Mouse (Mus musculus) heart, embryonic 14.5 days (tissue): Measurements from ENCODE around the gene Erg28. TPM values are rescaled to one million over a fixed set of nuclear protein-coding genes. Genes with fewer than 3 reads are reported as not detected.

ENCODE experiments used
- ATAC-seq: fragments of 200-750 bp; cut with Nextera tagmentation; 2 replicates; pipeline ENCODE4 v1.8.0; 2017; ENCODE audit warnings: low read depth, moderate TSS enrichment; ENCODE audit not compliant: insufficient number of reproducible peaks, insufficient read depth, low FRiP score
- H3K27ac ChIP-seq, 2 experiments: fragments of 200-500 bp in 1 of 2; fragments of 300-500 bp in 1 of 2; sonication (generic) in 1 of 2; replicated peaks in 1 of 2; 2 replicates each; pipeline ENCODE4 v1.5.1; 2012 to 2014; ENCODE audit warnings: low read depth in 2 of 2, low read length in 2 of 2, control low read depth in 1 of 2, mild to moderate bottlenecking in 1 of 2, mixed read lengths in 1 of 2; ENCODE audit not compliant: control insufficient read depth in 1 of 2, insufficient read depth in 1 of 2
- H3K27me3 ChIP-seq: fragments of 300-500 bp; sonication (generic); 2 replicates; pipeline ENCODE4 v1.6.1; 2014; ENCODE audit warnings: mild to moderate bottlenecking, low read length, control low read depth; ENCODE audit not compliant: control insufficient read depth, insufficient read depth
- H3K36me3 ChIP-seq: fragments of 300-500 bp; sonication (generic); 2 replicates; pipeline ENCODE4 v1.6.1; 2014; ENCODE audit warnings: mild to moderate bottlenecking, control low read depth, low read length, mixed read lengths; ENCODE audit not compliant: control insufficient read depth, insufficient read depth
- H3K4me1 ChIP-seq, 2 experiments: fragments of 200-500 bp in 1 of 2; fragments of 300-500 bp in 1 of 2; sonication (generic) in 1 of 2; 2 replicates each; pipeline ENCODE4 v1.6.1; 2012 to 2014; ENCODE audit warnings: low read length in 2 of 2, control low read depth in 1 of 2, mixed read lengths in 1 of 2; ENCODE audit not compliant: control insufficient read depth in 2 of 2, insufficient read depth in 2 of 2
- H3K4me2 ChIP-seq: fragments of 300-500 bp; sonication (generic); 2 replicates; pipeline ENCODE4 v1.6.1; 2014; ENCODE audit warnings: mild to moderate bottlenecking, low read length
- H3K4me3 ChIP-seq, 2 experiments: fragments of 200-500 bp in 1 of 2; fragments of 300-500 bp in 1 of 2; sonication (generic) in 1 of 2; 2 replicates each; pipeline ENCODE4 v1.5.1; 2012 to 2014; ENCODE audit warnings: low read length in 2 of 2, mild to moderate bottlenecking in 2 of 2, control low read depth in 1 of 2, low read depth in 1 of 2, moderate library complexity in 1 of 2; ENCODE audit not compliant: control insufficient read depth in 1 of 2, insufficient read depth in 1 of 2
- H3K9ac ChIP-seq: fragments of 300-500 bp; sonication (generic); 2 replicates; pipeline ENCODE4 v1.6.1; 2014; ENCODE audit warnings: mild to moderate bottlenecking, low read length
- H3K9me3 ChIP-seq: fragments of 300-500 bp; sonication (generic); 2 replicates; pipeline ENCODE4 v1.6.1; 2016; ENCODE audit warnings: low read length, control low read depth; ENCODE audit not compliant: control insufficient read depth
- WGBS: fragments of 180-500 bp; shearing (Covaris S2); extraction: QIAGEN DNeasy Blood & Tissue Kit; methylation state at CpG from one replicate; pipeline ENCODE4 v1.1.7; 2014; 5-methylcytosine and 5-hydroxymethylcytosine counted together
- polyA plus RNA-seq: library from polyadenylated mRNA; unstranded; fragments of >200 nt; fragmentation: Nextera tagmentation; extraction: Ambion mirVana; gene quantifications from 2 replicates; pipeline ENCODE4 v1.2.1, GENCODE M21; 2014

Gene Erg28
- polyA plus RNA-seq, 1 experiment from 2014 or later = 58.1 TPM

DNA sequence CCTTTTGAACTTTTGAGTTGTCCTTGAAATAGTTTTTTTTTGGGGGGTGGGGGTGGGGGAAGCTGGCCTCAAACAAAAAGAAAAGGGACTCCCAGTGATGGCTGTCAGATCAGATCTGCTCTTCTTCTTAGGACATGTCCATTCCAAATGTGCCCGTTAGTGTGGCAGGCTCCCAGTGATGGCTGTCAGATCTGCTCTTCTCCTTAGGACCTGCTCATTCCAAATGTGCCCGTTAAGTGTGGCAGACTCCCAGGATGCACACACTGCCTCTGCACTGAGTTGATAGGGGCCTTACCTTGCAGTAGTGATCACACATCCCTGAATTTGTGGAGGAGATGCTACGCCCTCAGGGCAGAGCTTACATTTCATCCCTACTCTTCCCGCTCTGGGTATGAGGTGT is 32.2 kb downstream of the Erg28 start:
- no peaks in the 10 kb centered on the region for H3K9me3 ChIP-seq
- peaks cover 0 to 6% of the 10 kb centered on the region in 2 experiments; a peak in 2 of 4 replicates for H3K4me1 ChIP-seq
- H3K36me3 ChIP-seq = no peaks in the 10 kb centered on the region
- no peak overlapping the region for H3K27ac ChIP-seq
- no peak overlapping the region for H3K4me3 ChIP-seq
- no peak overlapping the region for H3K4me2 ChIP-seq
- ATAC-seq = no peak
- no peak overlapping the region for H3K9ac ChIP-seq
- 76% methylated on average over 4 of the region's 4 CpGs for WGBS
- no peaks in the 10 kb centered on the region for H3K27me3 ChIP-seq

DNA sequence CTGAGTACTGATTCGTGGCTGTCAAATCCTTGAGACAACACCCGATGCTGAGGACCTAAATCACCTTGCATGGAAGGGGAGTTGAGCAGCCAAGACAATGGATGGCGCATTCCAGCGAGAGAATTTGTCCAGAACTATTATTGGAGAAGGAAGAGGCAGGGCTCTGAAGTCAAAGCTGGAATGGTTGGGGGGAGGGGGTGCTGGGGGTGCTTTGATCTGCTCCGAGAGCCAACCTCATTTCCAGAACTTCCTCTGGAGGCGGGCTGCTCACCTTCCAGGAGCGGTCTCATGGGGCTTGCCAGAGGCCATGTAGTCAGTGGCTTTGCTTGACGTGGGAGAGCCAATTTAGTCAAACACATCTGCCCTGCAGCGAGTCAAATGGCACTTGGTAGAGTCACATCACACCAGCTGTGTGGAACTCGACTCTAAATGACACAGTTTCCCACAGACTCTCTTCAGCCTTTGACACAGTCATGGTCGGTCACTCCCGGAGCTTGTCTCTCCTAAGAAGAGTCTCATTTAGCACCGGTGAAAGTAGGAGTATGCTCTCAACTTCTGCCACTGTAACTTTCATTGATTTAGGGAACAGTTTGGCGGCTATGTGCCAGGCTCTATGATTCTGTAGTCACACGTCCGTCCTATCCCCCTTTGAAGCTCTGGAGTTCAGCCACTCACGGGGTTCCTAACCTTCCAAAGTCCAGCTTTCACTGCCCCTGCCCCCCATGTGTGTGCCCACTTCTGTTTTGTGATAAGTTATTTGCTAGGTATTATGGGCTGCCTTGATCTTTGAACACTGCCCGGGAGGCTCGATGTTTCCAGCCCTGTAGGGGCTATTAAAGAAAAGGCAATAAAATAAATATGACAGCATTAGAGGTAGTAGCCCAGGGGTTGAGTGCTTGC is 39.2 kb downstream of the Erg28 start:
- ATAC-seq = 0 out of 2 replicates have a peak, but pooled peaks have one; percentile 21
- 69% methylated on average over 19 of the region's 19 CpGs for WGBS
- H3K4me2 ChIP-seq = no peak overlapping the region
- H3K4me3 ChIP-seq = no peak overlapping the region
- no peak overlapping the region for H3K9ac ChIP-seq
- no peaks in the 10 kb centered on the region for H3K27me3 ChIP-seq
- H3K4me1 ChIP-seq = no peaks in the 10 kb centered on the region; a peak in 2 of 4 replicates
- no peaks in the 10 kb centered on the region for H3K9me3 ChIP-seq
- no peak overlapping the region for H3K27ac ChIP-seq
- H3K36me3 ChIP-seq = no peaks in the 10 kb centered on the region

GRCm38 (mm10) chr12:85781606-85782005 is 42.7 kb downstream of the Erg28 start:
- WGBS = 84% methylated on average over 3 of the region's 3 CpGs
- no peak for ATAC-seq
- H3K27ac ChIP-seq = no peak overlapping the region
- H3K4me3 ChIP-seq = no peak overlapping the region
- H3K9ac ChIP-seq = no peak overlapping the region
- H3K9me3 ChIP-seq = no peaks in the 10 kb centered on the region
- H3K4me1 ChIP-seq = no peaks in the 10 kb centered on the region; a peak in 2 of 4 replicates
- H3K27me3 ChIP-seq = no peaks in the 10 kb centered on the region
- H3K36me3 ChIP-seq = no peaks in the 10 kb centered on the region
- no peak overlapping the region for H3K4me2 ChIP-seq

- WGBS = 90% methylated on average over 5 of the region's 5 CpGs
These were observed 44.6 kb downstream of the Erg28 start for GRCm38 (mm10) chr12:85779707-85780106.

DNA sequence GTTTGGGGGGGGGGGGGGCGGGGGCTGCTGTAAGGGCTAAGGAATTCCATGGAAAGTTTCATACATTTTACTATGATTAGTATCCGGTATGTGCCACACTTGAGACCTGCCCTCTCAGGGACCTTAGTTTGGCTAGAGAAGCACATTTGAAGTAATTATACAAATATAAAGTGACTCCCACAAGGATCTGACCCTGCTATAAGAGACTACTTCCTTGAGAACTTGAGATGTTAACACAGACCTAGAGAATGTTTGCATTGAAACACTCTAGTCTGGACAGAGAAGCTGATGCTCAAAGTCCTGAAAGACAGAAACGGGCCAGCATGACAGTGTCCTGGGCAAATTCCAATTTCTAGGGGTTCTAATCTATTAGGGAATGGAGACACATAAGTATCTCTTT is 45.4 kb downstream of the Erg28 start:
- 62% methylated on average over 3 of the region's 3 CpGs for WGBS
- Histone ChIP-seq H3K4me1 (no peaks in the 10 kb centered on the region), H3K4me2 (no peak overlapping the region), H3K4me3 (no peak overlapping the region), H3K9me3 (no peaks in the 10 kb centered on the region), H3K27me3 (no peaks in the 10 kb centered on the region), H3K27ac (no peak overlapping the region), H3K36me3 (no peaks in the 10 kb centered on the region), H3K9ac (no peak overlapping the region)
- no peak for ATAC-seq

More at GRCm38 (mm10) chr12:85779707-85780106, 44.6 kb downstream of the Erg28 start:
- Histone ChIP-seq H3K27me3 (no peaks in the 10 kb centered on the region), H3K27ac (no peak overlapping the region), H3K36me3 (no peaks in the 10 kb centered on the region), H3K9ac (no peak overlapping the region), H3K9me3 (no peaks in the 10 kb centered on the region), H3K4me3 (no peak overlapping the region), H3K4me2 (no peak overlapping the region), H3K4me1 (no peaks in the 10 kb centered on the region)
- ATAC-seq = no peak

GRCm38 (mm10) chr12:85771356-85771755 is 53.0 kb downstream of the Erg28 start:
- 56% methylated on average over 3 of the region's 3 CpGs for WGBS
- no peaks in the 10 kb centered on the region for H3K36me3 ChIP-seq
- H3K4me3 ChIP-seq = no peak overlapping the region
- peaks cover 3% of the 10 kb centered on the region; the same call in 1 of the 2 replicates for H3K27me3 ChIP-seq
- no peaks in the 10 kb centered on the region; the same call in 1 of the 2 replicates for H3K9me3 ChIP-seq
- H3K9ac ChIP-seq = no peak overlapping the region
- H3K4me1 ChIP-seq = peaks cover under 1 to 2% of the 10 kb centered on the region in 2 experiments
- no peak overlapping the region for H3K4me2 ChIP-seq
- no peak overlapping the region for H3K27ac ChIP-seq
- ATAC-seq = no peak

DNA sequence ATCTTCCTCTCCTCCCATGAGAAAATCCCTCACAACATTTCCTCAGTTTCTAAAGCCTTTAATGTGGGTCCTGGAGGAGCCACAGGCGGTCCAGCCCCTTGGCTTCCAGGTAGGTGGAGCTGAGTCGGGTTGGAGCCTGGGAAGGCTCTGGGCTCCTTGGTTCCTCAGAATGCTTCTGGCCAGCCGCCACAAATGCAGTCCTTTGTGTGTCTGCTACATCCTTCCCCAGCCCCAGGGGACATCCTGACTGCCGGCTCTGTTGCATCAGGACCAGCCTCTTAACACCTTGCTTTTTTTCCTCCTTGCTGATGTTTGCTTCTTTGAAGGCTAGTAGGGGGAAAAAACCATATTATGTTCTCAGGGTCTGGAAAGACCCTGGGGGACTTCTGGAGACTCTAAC is 56.6 kb downstream of the Erg28 start:
- no peaks in the 10 kb centered on the region for H3K36me3 ChIP-seq
- H3K27me3 ChIP-seq = peaks cover 3% of the 10 kb centered on the region; the same call in 1 of the 2 replicates
- no peak overlapping the region for H3K9ac ChIP-seq
- no peak overlapping the region for H3K4me2 ChIP-seq
- H3K27ac ChIP-seq = no peak overlapping the region
- ATAC-seq = no peak
- peaks cover 16 to 26% of the 10 kb centered on the region in 2 experiments for H3K4me1 ChIP-seq
- no peaks in the 10 kb centered on the region for H3K9me3 ChIP-seq
- H3K4me3 ChIP-seq = no peak overlapping the region
- 59% methylated on average over 4 of the region's 4 CpGs for WGBS
